Mouse (Mus musculus) MN1 (cell line): ENCODE results near the gene Grip1.

Source experiments
- DNase-seq: peaks from one replicate; pipeline ENCODE4 v3.0.0-alpha.2; 2016; ENCODE audit warnings: low spot score

Gene Grip1

DNA sequence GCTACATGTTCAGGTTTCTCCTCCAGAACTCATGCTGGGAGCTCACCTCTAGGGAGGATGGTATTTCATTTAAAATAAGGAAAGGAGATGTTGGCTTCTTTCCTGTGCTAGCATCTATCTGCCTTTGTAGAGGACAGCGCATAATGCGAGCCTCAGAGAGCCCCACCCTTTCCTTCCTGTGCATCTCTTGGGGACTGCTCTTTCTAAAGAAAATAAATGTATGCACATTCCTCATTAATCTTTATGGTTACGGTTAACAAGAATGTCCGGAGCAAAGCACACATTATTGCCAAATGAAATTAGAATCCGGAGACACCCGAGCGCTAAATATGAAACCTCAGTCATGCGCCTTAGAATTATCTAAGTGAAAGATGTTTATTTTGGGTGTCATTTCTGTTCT, 490.3 kb downstream of the Grip1 start:
- no peak for DNase-seq

DNA sequence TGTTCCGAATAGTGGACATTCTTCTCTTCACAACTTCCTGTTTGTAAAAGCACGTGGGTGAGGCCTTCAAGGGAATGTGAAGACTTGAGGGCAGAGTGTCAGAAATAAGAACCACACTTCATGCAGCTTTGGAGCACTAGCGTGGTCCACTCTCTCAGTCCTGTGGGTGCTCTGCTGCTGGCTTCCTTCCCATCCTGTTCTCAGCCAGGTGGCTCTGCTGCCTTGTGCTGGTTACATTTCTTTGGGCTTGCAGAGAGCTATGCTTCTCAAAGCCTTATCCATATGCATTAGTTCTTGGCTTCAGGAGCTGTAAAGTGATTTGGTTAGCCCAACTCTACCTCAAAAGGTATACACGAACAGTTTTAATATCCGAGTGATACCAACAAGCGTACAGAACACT, 497.8 kb downstream of the Grip1 start:
- DNase-seq: no peak

DNA sequence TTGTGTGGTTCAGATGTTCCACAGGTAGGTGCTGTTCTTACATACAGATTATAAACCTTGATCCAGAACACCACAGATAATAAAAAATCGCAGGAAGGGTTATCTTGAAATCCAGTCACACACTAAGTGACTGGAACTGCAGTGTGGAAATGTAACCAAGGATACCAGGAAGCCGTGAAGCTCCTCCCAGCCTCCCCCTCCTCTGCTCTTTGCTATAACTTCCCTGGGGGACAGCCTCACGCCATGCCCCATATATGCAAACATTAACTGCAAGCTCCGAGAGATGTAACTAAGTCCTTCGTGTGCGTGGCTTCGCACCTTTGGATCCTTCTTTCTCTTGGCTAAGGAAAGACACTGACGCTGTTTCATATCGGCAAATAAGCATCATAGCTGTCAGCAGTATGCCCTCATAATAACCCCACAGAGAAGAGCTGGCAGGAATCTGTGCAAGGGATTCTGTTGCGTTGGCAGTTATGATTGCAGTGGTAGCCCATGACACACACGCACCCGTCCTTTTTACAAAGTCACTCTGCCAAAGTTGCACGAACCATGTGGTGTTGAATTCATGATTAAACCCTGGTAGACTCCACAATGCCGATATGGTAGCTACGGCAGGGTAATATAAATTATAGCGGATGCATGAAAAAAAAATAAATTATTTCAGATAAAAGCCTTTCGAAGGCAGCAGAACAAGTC, 503.8 kb downstream of the Grip1 start:
- DNase-seq: no peak

DNA sequence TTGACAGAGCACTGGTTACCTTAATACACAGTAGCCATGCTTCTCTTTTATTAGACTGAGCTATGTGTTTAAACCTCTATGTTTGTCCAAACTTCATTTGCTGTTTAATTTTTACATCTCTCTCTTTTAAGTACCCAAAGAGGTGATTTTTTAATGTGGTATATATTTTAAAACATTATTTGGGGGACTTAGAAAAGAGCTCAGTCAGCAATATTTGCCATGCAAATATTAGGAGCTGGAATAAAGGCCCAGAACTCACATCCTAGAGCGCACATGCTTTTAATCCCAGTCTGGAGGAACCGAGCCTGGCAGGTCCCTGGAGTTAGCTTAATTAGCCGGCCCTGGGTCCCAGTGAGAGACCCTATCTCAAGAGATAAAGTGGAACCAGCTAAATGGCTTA, 507.3 kb downstream of the Grip1 start:
- no peak for DNase-seq

DNA sequence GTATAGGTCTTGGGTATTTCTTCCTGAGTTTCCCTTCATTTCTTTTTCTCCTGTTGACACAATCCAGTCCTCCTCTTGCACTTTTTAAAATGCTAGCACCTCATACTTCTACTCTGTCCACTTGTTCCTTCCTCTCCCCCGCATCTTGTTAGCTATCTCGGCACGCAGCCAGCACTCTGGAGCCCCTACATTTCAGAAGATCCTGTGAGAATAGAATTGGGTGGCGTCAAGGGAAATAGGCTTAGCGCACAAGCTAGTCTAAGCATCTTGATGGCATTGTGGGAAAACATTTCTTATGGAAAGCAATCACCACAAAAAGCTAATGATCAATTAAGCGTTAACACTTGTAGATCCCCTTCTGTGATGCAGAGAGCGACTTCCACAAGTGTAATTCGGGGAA, 512.7 kb downstream of the Grip1 start:
- no peak for DNase-seq

DNA sequence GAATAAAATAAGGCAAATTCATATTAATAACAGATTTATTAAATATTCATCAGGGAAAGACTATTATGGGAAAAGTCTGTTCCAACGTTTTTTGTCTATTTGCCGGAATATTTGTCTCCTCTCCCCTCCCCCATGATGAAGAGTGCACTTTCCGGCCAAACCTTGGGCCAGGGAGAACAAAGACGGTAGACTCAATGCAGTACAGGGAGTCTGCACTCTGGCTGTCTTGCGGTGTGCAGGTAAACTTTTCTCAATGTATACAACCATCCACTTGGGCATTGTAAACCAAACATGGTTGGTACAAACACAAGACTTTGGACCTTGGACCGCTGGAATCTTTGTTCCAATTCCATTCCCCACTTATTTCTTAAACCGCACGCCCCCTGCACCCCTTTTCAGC, 525.8 kb downstream of the Grip1 start:
- no peak for DNase-seq

DNA sequence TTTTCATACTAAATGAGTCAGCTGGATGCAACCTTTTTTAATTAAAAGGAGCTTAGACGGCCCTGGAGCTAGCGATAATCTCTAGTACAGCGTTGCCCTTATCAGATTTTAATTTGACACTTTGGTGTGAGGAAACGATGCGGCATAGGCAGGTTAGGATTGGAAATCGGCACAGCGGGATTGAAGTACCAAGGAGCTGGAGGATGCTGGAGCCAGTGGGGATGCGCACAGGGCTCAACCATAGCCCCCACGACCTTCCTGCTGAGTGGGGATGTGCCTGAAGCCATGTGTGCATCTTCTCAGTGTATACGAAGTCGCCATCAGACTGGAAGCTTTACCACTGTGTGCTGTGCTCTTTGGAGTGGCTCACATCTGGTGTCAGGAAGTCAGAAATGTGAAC, 526.4 kb downstream of the Grip1 start:
- DNase-seq: no peak

DNA sequence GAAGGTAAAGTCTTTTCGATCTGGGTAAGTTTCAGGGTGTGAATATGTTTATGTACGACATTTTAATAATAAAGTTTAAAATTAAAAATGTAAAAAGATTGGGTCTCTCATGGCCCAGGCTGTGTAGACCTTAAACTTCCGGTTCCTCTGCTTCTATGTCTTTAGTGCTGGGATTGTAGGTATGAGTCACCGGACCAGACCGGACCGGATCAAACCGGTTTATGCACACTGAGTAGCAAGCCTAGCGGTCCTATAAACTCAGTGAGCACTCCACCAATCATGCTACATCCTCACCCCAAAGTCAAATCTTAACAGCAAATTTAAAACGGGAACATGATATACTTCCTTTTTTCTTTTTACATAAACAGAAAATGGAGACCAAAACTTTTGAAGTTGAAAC, 530.7 kb downstream of the Grip1 start:
- no peak for DNase-seq

DNA sequence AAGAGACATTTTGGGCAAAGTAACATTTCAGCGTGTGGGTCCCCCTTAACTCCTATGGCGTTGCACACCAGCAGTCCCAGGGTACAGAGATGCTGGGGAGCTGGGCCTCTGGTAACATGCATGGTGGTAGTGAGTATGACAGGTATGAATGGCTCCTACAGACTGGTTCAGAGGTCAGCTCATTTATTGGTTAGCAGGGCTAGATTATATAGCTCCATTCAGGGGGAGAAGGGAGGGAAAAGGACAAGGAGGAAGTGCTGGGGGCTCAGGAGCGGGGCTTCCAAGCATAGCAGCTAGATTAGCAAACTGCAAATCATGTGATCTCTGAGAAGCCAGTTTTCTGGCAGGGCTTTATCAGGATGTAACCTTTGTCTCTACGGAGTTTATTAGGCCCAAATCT, 544.8 kb downstream of the Grip1 start:
- no peak for DNase-seq

DNA sequence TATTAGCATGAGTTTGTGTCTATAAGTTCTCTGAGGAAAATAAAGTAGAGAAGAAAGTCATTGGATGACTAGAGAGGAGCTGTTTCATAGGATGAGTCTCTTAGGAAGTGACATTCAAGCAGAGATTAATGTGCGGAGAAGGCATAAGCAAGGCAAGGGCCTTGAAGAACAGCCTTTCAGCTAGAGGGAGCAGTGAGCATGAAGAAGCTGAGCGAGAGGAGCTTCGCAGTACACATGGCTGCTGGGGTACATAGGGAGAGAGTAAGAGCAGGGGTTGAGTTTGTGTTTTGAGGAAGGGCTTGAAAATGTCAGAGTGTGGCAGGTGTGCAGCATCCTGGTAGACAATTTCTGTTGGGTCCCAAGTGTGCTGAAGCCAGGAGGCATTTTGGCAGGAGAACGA, 548.5 kb downstream of the Grip1 start:
- DNase-seq: no peak

DNA sequence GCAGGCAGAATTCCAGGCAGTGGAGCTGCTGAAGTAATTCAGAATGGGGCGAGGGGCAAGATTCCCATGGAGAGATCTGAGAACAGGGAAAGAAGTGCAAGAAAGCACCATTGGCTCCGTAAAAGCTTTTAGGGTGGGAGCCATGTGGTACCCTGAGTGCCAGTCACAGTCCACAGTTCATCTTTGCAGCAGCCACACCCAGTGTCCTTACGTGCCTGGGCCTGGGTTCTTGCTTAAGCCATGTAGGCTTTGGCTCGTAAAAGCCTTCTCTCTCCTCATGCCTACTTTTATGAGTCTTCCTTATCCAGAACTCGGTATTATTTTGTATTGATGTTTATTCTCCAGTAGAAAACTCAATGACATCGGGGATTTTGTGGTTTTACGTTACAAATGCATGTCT, 550.5 kb downstream of the Grip1 start:
- no peak for DNase-seq

DNA sequence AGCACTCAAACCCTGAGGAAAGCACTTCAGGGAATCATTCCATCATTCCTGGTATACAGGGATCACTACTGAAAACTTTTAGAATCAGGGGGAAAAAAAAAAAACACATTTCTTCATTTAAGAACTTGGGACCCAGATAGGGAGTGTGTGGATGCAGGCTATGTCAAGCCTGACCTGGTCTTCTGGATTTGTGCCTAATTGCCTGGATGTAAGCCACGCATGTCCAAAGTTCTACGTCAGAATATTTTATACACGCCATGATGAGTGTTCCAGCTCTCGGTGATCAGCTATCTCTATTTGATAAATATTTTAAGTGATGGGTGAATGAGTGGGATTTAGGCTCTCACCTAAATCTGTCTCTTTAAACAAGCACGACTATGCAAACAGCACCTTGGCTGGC, 552.0 kb downstream of the Grip1 start:
- no peak for DNase-seq

DNA sequence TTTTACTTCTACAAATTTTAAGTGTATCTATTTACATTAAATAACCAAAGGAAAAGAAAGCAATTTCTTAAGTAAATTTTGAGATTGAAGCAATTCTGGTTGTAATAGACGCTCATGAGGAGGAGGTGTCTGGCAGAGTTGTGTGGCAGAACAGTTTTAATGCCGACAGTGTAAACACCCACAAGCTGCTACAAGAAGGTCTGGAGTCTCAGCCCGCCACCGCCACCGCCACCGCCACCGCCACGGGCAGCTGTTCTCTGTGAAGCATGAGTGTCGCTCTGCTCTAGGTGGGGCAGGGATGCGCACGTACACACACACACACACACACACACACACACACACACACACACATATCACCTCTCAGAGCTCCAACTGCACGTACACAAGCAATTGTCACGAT, 558.7 kb downstream of the Grip1 start:
- no peak for DNase-seq

DNA sequence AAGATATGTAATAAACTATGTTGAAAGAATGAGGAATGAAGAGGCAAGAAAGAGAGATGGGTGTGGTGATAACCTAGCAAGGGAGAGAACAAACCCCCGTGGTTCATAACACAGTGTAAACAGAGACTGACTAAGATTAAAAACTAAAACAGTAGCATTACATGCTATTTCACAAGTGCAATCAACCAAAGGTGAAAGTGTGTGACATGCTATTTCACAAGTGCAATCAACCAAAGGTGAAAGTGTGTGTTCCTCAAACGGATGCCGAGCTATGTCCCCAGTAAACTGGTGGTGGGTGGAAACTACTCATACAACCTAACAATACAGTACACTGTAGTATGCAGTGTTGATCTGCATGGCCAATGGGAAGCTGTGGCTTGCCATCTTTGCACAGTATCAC, 561.5 kb downstream of the Grip1 start:
- no peak for DNase-seq

DNA sequence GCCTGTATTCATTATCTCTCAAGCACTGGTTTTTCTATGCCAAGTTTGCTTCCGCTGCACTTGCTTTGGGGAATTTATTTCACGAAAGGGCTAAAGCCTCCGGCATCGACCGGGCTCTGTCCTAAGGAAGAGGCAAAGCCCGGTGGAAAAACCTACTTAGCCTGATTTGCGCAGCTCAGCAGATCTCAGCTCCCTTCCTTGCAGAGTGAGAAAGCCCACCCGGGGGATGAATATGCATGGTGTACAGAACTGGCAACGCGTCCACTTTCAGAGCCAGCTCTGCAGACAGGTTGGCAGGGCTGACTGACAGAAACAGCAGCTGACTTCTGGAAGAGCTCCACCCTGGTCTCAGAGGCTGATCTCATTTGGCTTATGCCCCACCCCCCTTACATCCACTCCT, 572.8 kb downstream of the Grip1 start:
- DNase-seq: no peak

DNA sequence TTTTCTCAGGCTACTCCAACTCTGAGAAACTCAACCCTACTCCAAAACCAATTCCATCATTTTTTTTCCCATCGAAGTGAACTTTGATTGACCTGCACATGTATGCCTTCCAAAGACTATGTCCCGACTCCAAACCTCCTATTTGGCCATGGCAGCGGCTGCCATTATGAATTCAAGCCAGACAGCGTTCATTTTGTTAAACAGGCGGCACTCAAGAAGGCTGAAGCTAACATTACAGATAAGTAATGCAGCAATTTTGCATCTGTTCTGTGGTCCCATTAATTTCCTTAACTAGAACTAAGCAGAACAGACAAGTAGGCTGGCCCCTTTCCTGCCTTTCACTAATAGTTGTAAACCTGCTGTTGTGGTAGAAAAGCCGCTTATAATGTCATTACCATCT, 577.3 kb downstream of the Grip1 start:
- no peak for DNase-seq

DNA sequence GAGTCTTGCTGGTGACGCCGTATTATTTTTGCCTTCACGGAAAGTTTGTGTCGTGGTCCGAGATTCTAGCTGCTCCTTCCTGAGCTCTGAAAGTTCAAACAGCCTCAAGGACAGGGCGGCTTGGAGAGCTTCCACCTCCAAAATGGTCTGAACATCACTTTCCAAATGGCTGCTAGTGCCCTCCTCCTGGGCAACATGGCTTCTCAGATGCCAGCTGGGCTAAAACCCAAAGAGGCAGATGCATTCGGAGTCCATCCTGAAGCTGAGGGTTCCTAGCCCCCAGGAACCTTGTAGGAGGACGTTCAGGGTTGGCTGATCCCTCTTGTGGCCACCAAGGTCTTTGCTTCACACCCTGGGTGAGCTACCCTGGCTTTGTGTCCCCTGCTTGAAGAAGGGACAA, 577.7 kb downstream of the Grip1 start:
- DNase-seq: no peak

DNA sequence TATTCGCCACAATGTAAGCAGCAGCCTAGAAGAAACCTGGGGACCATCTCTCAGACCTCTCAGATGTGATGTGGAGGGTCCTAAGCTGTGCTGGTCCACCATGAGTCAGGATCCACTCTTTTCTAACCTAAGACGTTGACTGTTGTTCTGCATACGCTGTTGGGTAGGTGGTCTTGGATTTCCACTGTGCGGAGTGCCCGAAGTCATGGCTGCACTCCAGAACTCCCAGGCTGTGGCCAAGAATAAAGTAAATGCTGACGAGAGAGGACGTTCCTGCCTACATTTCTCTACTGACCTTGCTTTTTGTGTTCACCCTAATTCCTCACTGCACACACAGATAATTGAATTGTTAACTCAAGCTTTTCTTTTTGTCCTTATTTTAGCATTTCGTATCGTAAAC, 580.2 kb downstream of the Grip1 start:
- no peak for DNase-seq

DNA sequence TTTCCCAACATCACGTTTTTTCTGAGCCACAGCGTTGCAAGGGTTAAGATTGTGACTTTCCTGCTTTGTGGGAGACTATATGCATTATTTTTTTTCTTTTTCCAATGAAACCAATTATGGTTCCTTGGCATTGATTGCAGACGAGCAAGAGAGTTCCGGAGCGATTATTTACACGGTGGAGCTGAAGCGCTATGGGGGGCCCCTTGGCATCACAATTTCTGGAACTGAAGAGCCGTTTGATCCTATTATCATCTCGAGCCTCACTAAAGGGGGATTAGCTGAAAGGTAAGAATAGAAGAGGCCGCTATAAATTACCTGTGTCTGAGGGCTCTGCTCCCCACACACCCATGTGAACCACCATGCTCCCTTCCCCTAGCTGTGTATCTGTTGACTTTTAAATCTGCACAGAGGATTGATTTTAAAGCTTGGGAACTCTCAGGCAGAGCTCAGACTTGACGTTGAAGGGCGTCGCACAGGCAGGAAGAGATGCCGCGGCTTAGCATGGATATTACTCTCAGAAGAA, 581.6 kb downstream of the Grip1 start:
- DNase-seq: no peak

DNA sequence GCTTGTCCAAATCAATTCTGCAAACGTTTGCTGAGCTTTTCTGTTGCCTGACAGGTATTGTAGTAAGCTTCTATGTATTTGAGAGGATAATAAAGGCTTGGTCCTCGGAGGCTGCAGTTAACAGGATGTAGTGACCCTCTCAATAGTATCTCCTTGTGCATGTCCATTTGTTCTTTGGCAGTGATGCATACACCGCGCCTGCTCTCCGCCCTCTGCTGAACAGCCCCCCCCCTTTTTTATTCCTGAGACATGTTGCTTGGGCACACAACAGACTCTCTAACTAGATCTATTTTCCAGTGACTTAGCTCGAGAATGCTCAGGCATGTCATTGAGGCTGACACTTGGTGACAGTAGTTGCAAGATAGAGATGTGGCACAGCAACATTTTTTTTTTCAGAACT, 582.2 kb downstream of the Grip1 start:
- no peak for DNase-seq

DNA sequence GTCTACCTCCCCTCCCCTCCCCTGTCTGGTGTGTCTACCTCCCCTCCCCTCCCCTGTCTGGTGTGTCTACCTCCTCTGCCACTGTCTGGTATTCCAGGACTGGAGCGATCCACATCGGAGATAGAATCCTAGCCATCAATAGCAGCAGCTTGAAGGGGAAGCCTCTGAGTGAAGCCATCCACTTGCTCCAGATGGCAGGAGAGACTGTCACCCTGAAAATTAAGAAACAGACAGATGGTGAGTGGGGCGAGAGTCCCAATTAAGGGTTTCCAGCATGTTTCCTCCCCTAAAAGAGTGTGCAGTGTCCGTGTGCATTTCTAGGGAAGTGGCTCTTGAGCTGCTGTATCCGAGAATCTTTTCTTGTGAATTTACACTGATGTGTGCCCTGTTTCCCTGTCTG, 584.6 kb downstream of the Grip1 start:
- DNase-seq: no peak

DNA sequence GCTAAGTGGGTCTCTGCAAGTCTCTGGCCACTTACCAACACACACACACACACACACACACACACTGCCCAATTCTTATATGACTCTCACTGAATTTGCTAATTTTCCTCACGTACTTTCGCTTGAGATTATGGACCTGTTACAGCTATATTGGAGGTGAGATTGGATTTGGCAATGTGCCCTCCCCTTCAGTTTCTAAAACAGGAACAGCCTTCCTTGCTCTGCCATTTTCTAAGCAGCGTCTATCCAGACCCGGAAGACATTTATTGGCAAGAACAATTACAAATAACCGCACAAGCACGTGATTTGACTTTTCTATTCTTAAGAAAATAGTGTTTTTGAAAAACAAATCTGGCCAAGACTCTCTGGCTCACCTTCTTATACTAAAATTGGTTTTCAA, 590.6 kb downstream of the Grip1 start:
- DNase-seq: no peak

DNA sequence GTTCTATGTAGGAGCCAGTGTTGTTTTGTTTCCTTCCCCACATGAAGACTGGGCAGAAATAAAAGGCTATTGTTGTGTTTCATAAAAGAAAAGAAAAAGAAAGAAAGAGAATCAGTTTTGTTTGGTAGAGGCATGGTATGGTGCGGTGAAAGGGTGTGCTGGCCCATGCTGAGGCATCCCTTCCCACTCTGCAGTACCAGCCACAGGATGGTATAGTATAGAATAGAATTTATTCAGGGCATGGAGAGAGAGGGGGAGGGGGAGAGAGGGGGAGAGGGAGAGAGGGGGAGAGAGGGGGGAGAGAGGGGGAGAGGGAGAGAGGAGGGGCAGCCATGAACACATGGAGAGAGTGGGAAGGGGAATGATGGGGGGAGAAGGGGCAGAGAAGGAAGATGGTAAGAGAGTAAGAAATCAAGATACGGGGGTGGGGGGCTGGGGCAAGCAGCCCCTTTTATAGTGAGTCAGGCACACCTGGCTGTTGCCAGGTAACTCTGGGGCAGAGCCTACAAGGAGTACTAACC, 591.1 kb downstream of the Grip1 start:
- no peak for DNase-seq

DNA sequence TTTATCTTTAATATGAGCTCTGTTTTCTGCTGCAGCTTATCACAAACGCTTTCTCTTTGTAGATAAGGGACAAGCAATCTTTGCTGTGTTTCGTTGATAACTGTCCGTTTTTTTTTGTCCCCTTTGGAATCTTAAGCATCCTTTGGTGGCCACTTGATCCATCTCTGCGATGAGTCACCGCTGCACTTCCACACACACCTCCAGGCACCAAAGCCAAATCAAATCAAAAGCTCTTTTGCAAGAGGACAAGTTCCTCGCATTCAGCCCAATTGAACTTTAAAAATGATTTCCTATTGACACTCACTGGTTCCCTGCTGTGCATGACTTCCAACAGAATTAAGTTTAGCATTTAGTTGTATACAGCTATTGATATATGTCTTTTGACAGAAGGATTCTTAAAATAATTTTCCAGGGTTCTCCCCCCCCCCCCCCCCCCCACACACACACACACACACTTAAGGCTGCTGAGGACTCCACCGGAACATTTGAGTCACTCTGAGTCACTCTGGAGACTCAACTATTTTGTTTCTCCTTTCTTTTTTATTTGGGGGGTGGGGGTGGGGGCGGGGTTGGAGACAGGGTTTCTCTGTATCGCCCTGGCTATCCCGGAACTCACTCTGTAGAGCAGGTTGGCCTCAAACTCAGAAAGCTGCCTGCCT, 607.1 kb downstream of the Grip1 start:
- DNase-seq: peak; percentile 56
